8 mouse cellular contexts compared by ENCODE assay signal in the genomic region with DNA sequence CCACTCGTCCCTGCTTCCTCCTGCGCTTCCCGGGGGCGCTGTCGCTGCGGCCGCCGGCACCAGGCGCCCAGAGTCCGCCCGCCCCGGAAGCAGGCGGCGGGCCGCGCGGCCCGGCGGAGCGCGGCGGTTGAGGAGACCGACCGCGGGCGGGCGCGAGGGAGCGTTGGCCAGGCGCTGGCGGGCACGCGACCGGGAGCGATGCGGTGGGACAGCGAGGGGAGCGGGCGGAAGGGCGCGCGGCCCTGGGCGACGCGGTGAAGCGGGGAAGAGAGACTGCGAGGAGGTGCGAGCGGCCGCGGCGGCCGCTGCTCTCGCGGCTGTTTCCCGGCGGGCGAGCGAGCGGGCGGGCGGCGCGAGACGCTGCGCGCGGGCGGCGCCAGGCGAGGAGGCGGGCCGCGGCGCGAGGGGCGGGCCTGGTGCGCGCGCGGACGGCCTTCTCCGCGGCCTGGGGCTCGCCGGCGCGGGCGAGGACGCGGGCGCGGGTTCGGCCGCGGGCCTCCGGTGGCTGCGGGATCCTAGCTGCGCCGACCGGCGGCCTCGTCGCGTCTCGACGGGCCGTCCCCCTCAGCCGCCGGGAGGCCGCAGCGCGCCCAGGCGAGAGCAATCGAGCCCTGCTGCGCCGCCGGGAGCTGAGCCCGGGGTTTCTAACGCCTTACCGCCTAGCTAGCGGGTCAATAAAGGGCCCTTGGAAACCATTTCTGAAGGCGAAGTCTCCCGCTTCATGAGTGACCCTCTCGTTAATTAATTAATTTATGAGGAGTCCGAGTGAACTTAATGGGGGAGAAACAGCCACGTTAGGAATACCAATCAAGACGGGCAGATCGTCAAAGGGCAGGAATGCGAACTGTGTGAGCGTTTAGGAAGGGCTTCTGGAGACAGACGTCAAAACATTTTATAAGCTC. TPM values are rescaled to one million over a fixed set of nuclear protein-coding genes. Genes with fewer than 3 reads are reported as not detected.
A peak's percentile ranks its signal among the peaks of the same experiment; 100 is the strongest.
DNase-seq lines count a peak whose midpoint lies in the region; ATAC-seq lines count a peak whose summit lies in the region.

Ranbp9 (minus strand) TSS at position 326 of the 902 bp plus-strand sequence.

- H3K27ac ChIP-seq in intestine, embryonic 14.5 days (ENCODE audit: low read depth) = peak within 1 kb of the TSS; percentile 99

- no peaks in the 10 kb centered on the region for H3K9me3 ChIP-seq in intestine, embryonic 14.5 days (ENCODE audit: control insufficient read depth, low read length)

- peak within 1 kb of the TSS; percentile 97 for H3K9ac ChIP-seq in intestine, embryonic 14.5 days (ENCODE audit: low read length)

- H3K4me1 ChIP-seq in intestine, embryonic 14.5 days (replicated peaks; ENCODE audit: control insufficient read depth, insufficient read depth, low read length) = peaks cover 21% of the 10 kb centered on the region

- no peaks in the 10 kb centered on the region for H3K36me3 ChIP-seq in intestine, embryonic 14.5 days (ENCODE audit: control insufficient read depth, insufficient read depth, low read length)

- peak within 1 kb of the TSS; percentile 98 for H3K4me3 ChIP-seq in intestine, embryonic 14.5 days (ENCODE audit: low read depth, low read length)

- peak; percentile 81 to 85 for DNase-seq in adrenal gland, adult 18-20 months (ENCODE audit: low spot score in 2 of 2)
- DNase-seq in embryo, embryonic 11 days = peak; percentile 91
- DNase-seq in gastrocnemius, postnatal 36 days = peak; percentile 67 to 75
- peak; percentile 87 for DNase-seq in intestine, embryonic 14.5 days (ENCODE audit: low spot score)
- peak; percentile 62 to 87 for DNase-seq in left cerebral cortex, postnatal 10 days (ENCODE audit: extremely low spot score in 1 of 2, low spot score in 2 of 2)
- DNase-seq in right cerebral cortex, postnatal 14 days = peak; percentile 73
- DNase-seq in yolk sac, embryonic 10.5 days (ENCODE audit: low spot score) = peak; percentile 78

- peak; percentile 87 for ATAC-seq in intestine, embryonic 14.5 days (replicated peaks; ENCODE audit: low FRiP score, low TSS enrichment, low read depth)
- peak; percentile 47 for ATAC-seq in megakaryocyte progenitor cell, adult 5-6 weeks (replicated peaks; ENCODE audit: poor library complexity)

- WGBS in intestine, embryonic 14.5 days = under 1% methylated on average over 105 of the region's 132 CpGs

- H3K27me3 ChIP-seq in intestine, embryonic 14.5 days (replicated peaks; ENCODE audit: control insufficient read depth, insufficient read depth, low read length) = no peaks in the 10 kb centered on the region

- intact Hi-C loops in gastrocnemius, postnatal 36 days (cut with DNase I) = loop anchor here (5.0 kb wide), 1 partner anchor 41 kb away; no protein-coding TSS in a partner anchor
- intact Hi-C loops in left cerebral cortex, postnatal 10 days (cut with DNase I) = loop anchor here (5.0 kb wide), 1 partner anchor 51 kb away; no protein-coding TSS in a partner anchor

- peak within 1 kb of the TSS; percentile 64 for H3K4me2 ChIP-seq in intestine, embryonic 14.5 days (ENCODE audit: low read length)

RNA-seq across cellular contexts. Expression of gene Ranbp9, which starts in this region (rescaled TPM):
- 10 to 100 TPM; 57.4 to 73.0 TPM for total RNA-seq in adrenal gland, adult 18-20 months (2021)
- 10 to 100 TPM; 36.9 to 40.5 TPM for total RNA-seq in gastrocnemius, postnatal 36 days (2021)
- polyA plus RNA-seq in intestine, embryonic 14.5 days (2014; fragmentation: Nextera tagmentation; extraction: Ambion mirVana) = 11.0 and 11.1 TPM in 2 replicates
- 10 to 100 TPM; 75.6 to 75.7 TPM for total RNA-seq in left cerebral cortex, postnatal 10 days (2021)
- total RNA-seq in megakaryocyte progenitor cell, adult 5-6 weeks (2015) = 82.8 and 98.1 TPM in 2 replicates
- 64.5 and 82.0 TPM in 2 replicates for total RNA-seq in megakaryocyte progenitor cell, adult 5-6 weeks (2017)

Comparison
In these comparisons a context has a peak if more than half of its experiments do, and no peak if none do; other contexts are left out.
1. Peak in every context shown above with its lines: DNase-seq, ATAC-seq, H3K4me3 ChIP-seq and H3K27ac ChIP-seq.